Mouse (Mus musculus) lung, postnatal 0 days (tissue): ENCODE measurements around the gene Tmem115. TPM values are rescaled to one million over a fixed set of nuclear protein-coding genes. Genes with fewer than 3 reads are reported as not detected.

Experiments
- ATAC-seq: fragments of 200-750 bp; cut with Nextera tagmentation; 2 replicates; pipeline ENCODE4 v1.8.0; 2017; ENCODE audit warnings: moderate library complexity
- DNase-seq: peaks from one replicate; pipeline ENCODE4 v3.0.0-alpha.2; 2016; ENCODE audit warnings: low spot score
- H3K27ac ChIP-seq: fragments of 300-500 bp; sonication (generic); 2 replicates; pipeline ENCODE4 v1.5.1; 2014; ENCODE audit warnings: antibody characterized with exemption, mild to moderate bottlenecking, low read length, mixed read lengths
- H3K27me3 ChIP-seq: fragments of 300-500 bp; sonication (generic); replicated peaks from 2 replicates; pipeline ENCODE4 v1.6.1; 2014; ENCODE audit warnings: low read length, mixed read lengths; ENCODE audit not compliant: insufficient read depth
- H3K36me3 ChIP-seq: fragments of 300-500 bp; sonication (generic); 2 replicates; pipeline ENCODE4 v1.6.1; 2014; ENCODE audit warnings: low read length, mixed read lengths; ENCODE audit not compliant: insufficient read depth
- H3K4me1 ChIP-seq: fragments of 300-500 bp; sonication (generic); 2 replicates; pipeline ENCODE4 v1.6.1; 2014; ENCODE audit warnings: antibody characterized with exemption, low read depth, low read length, mixed read lengths; ENCODE audit not compliant: insufficient read depth
- H3K4me2 ChIP-seq: fragments of 300-500 bp; sonication (generic); replicated peaks from 2 replicates; pipeline ENCODE4 v1.6.1; 2014; ENCODE audit warnings: low read depth, mild to moderate bottlenecking, low read length, moderate library complexity, mixed read lengths
- H3K4me3 ChIP-seq: fragments of 300-500 bp; sonication (generic); 2 replicates; pipeline ENCODE4 v1.5.1; 2014; ENCODE audit warnings: low read depth, low read length
- H3K9ac ChIP-seq: fragments of 300-500 bp; sonication (generic); replicated peaks from 2 replicates; pipeline ENCODE4 v1.6.1; 2014; ENCODE audit warnings: low read depth, mild to moderate bottlenecking
- H3K9me3 ChIP-seq: fragments of 300-500 bp; sonication (generic); 2 replicates; pipeline ENCODE4 v1.6.1; 2016; ENCODE audit warnings: low read length, mixed read lengths
- CTCF ChIP-seq: IDR thresholded peaks from 2 replicates; pipeline ENCODE4 v1.5.1; 2016; ENCODE audit warnings: antibody characterized with exemption, mild to moderate bottlenecking
- EP300 ChIP-seq: IDR thresholded peaks from 2 replicates; pipeline ENCODE4 v1.6.1; 2016; ENCODE audit warnings: antibody characterized with exemption, mild to moderate bottlenecking, control low read depth
- WGBS: fragments of 180-500 bp; shearing (Covaris S2); extraction: QIAGEN DNeasy Blood & Tissue Kit; methylation state at CpG from one replicate; pipeline ENCODE4 v1.1.7; 2014; 5-methylcytosine and 5-hydroxymethylcytosine counted together
- polyA plus RNA-seq: library from polyadenylated mRNA; unstranded; fragments of >200 nt; fragmentation: Nextera tagmentation; extraction: Ambion mirVana; gene quantifications from 2 replicates; pipeline ENCODE4 v1.2.1, GENCODE M21; 2015

Gene Tmem115
- polyA plus RNA-seq = 48.4 and 48.5 TPM in 2 replicates

DNA sequence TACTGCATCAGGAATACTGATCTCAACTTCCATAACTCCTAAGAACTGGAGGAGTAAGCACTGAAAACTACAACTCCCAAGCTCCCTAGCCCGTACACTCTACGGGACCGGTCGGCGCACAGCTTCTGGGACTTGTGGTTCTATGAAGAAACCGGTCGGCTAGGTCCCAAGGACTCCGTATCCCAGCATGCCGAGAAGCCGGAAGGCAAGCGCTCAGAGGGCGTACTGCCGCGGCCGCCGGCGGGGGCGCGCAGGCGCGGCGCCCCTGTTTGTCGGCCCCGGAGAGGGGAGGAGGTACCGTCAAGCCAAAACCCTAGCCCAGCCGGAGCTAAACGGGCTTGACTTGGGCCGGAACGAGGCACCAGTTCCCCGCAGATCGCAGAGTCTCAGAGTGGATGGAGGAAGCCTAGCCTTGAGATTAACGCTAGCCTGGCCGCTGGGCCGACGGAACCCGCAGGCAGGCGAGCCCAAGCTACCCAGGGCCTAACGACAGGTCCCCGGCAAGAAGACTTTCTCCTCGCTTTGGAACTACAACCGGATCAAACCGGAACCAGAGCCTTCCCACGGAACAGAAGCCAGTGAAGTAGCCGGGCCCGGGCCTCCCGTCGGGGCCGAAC is at the start of gene Tmem115:
TSS of gene Tmem115 (plus strand) at position 155 of the 617 bp plus-strand sequence.
- Histone ChIP-seq H3K9ac (peak within 1 kb of the TSS; percentile 92), H3K27me3 (no peaks in the 10 kb centered on the region), H3K27ac (peak within 1 kb of the TSS; percentile 86), H3K4me3 (peak within 1 kb of the TSS; percentile 83), H3K36me3 (peaks cover 12% of the 10 kb centered on the region), H3K4me2 (peak within 1 kb of the TSS; percentile 95), H3K4me1 (peaks cover 21% of the 10 kb centered on the region; the same call in 1 of the 2 replicates), H3K9me3 (no peaks in the 10 kb centered on the region)
- TF ChIP-seq CTCF (peak; percentile 43), EP300 (no peak)
- WGBS = 3% methylated on average over 48 of the region's 48 CpGs
- peak; percentile 100 for ATAC-seq
- DNase-seq = peak; percentile 99

DNA sequence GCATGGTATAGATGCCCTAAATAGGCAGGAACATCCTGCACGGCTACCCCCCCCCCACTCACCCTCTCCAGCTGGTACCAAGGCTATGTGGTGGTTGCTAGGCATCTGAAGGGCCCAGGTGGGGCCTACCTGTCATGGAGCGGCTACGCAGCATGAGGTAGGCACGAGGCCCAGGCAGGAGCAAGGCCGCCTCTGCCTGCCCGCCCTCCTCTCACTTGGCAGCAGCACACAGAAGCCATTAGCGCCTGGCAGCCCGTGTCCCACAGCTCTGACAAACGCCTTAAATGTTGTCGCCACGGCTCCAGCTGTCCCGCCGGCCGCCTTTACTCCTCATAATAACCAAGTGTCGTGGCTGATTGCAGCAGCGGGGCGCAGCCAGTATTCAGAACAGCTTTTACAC is 49.4 kb upstream of the Tmem115 start:
- 64% methylated on average over 17 of the region's 17 CpGs for WGBS
- Histone ChIP-seq H3K27ac (no peak overlapping the region), H3K27me3 (no peaks in the 10 kb centered on the region), H3K4me3 (no peak overlapping the region), H3K9ac (no peak overlapping the region), H3K9me3 (no peaks in the 10 kb centered on the region), H3K4me2 (no peak overlapping the region), H3K36me3 (no peaks in the 10 kb centered on the region), H3K4me1 (no peaks in the 10 kb centered on the region)
- TF ChIP-seq CTCF (no peak), EP300 (no peak)
- ATAC-seq (no peak), DNase-seq (no peak)

DNA sequence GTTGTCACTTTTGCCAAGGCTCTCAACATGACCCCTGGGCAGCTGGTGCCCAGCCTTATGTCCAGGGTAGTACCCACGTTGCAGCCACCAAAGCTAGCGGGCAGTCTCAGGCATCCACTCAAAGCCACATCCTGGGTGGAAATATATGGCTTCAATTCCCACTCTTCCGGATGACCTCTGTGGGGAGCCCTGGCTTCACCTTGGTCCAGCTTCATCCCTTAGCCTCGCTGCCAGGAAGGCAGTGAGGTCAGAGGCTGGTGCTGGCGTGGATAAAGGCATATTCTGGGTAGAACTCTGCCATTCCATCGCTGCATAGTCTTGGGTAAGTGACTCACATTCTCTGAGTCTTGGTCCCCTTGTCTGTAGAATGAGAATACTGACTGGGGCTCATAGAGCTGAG is 49.0 kb upstream of the Tmem115 start:
- H3K4me3 ChIP-seq = no peak overlapping the region
- H3K4me1 ChIP-seq = no peaks in the 10 kb centered on the region
- H3K36me3 ChIP-seq = no peaks in the 10 kb centered on the region
- no peaks in the 10 kb centered on the region for H3K27me3 ChIP-seq
- H3K4me2 ChIP-seq = no peak overlapping the region
- DNase-seq (no peak), ATAC-seq (no peak)
- no peak for TF ChIP-seq EP300
- TF ChIP-seq CTCF = no peak
- no peak overlapping the region for H3K27ac ChIP-seq
- 74% methylated on average over 6 of the region's 6 CpGs for WGBS
- H3K9ac ChIP-seq = no peak overlapping the region
- no peaks in the 10 kb centered on the region for H3K9me3 ChIP-seq

DNA sequence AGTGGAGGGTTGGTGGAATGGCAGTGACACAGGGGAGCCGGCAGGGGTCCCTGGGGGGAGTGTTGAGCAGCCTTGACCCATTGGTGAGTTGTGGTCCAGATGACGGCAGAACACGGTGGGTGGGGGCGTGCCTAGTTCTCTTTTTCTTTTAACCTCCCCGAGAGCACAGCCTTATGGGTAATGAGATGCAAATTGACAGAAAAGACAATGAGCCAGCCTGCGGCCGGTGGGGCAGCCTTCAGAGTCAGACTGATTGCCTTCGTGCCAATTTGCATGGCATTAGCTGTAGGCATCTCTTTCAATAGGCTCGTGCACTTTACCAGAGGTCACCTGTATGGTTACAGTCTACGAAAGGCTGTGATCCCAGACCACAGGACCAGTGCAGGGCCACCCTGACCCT is 47.7 kb upstream of the Tmem115 start:
- WGBS = 64% methylated on average over 10 of the region's 10 CpGs
- Histone ChIP-seq H3K27ac (no peak overlapping the region), H3K4me3 (no peak overlapping the region), H3K4me2 (no peak overlapping the region), H3K9me3 (no peaks in the 10 kb centered on the region), H3K9ac (no peak overlapping the region), H3K36me3 (no peaks in the 10 kb centered on the region), H3K4me1 (no peaks in the 10 kb centered on the region), H3K27me3 (no peaks in the 10 kb centered on the region)
- no peak for DNase-seq
- no peak for ATAC-seq
- TF ChIP-seq EP300 (no peak), CTCF (no peak)

DNA sequence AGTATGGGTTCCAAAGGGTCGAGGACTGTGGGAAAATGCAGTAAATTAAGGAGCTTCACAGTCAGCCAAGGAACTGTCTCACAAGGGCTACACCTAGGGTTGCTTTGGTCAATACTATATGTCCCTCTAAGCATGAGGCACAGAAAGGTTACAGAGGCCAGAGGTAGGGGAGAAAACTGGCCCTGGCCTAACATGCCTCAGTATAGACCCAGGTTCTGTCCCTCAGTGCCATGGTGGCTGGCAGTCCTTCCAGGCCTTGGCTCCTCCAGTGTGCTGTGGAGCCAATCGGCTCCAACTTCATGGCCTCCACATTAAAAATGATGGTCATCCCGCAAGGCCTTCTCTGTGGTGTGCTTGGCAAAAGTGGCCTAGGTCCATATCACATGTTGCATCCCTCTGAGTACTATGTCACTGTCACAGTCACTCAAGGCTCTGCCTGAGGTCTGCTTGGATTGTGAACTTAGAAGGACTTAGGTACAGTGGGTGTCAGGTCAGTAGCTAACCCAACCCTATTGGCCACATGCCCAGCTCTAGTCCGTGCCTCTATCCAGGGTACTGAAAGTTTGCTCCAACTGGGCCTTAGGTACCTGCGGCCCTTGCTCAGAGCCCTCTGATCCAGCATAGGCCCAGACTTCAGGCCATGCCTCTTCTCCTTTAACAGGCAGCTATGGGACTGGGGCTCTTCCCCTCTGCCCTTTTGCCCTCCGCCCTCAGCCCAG is 47.1 kb upstream of the Tmem115 start:
- Histone ChIP-seq H3K27me3 (no peaks in the 10 kb centered on the region), H3K4me1 (no peaks in the 10 kb centered on the region), H3K4me3 (no peak overlapping the region), H3K27ac (no peak overlapping the region), H3K9me3 (no peaks in the 10 kb centered on the region), H3K9ac (no peak overlapping the region), H3K4me2 (no peak overlapping the region), H3K36me3 (no peaks in the 10 kb centered on the region)
- 67% methylated on average over 6 of the region's 6 CpGs for WGBS
- TF ChIP-seq CTCF (no peak), EP300 (no peak)
- DNase-seq (peak; percentile 30), ATAC-seq (no peak)

DNA sequence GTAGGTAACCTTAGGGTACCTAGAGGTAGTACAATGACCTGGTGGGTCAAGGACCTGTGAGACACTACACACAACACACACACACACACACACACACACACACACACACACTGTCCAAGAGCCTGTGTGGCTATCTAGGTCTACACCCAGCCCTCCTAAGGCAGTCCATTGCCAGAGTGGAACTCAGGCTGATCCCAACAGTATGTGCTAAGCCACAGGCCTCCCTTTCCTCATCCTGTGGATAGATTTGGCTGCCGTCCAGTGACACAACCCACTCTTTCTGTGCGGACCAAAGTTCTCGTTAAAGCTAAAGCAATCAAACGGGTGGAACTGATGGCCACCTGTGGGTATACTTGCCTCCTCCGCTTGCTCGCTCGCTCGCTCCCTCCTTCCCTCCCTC is 43.6 kb upstream of the Tmem115 start:
- WGBS = 40% methylated on average over 8 of the region's 8 CpGs
- no peak for ATAC-seq

More for the DNA sequence above, 43.6 kb upstream of the Tmem115 start:
- no peak overlapping the region for H3K27ac ChIP-seq
- no peak overlapping the region for H3K4me3 ChIP-seq
- no peak for DNase-seq
- no peaks in the 10 kb centered on the region for H3K4me1 ChIP-seq
- no peak overlapping the region for H3K4me2 ChIP-seq
- no peaks in the 10 kb centered on the region for H3K27me3 ChIP-seq
- no peaks in the 10 kb centered on the region for H3K9me3 ChIP-seq
- H3K36me3 ChIP-seq = no peaks in the 10 kb centered on the region
- TF ChIP-seq EP300 = no peak
- TF ChIP-seq CTCF = no peak
- no peak overlapping the region for H3K9ac ChIP-seq
